Mouse (Mus musculus) liver, embryonic 14.5 days (tissue): ENCODE measurements around the gene Gm10142.

Experiments
- CTCF ChIP-seq: IDR thresholded peaks from 2 replicates; pipeline ENCODE4 v1.5.1; 2016; ENCODE audit warnings: antibody characterized with exemption, low read depth, control low read depth
- EP300 ChIP-seq: IDR thresholded peaks from 2 replicates; pipeline ENCODE4 v1.6.1; 2016; ENCODE audit warnings: antibody characterized with exemption, low read depth

DNA sequence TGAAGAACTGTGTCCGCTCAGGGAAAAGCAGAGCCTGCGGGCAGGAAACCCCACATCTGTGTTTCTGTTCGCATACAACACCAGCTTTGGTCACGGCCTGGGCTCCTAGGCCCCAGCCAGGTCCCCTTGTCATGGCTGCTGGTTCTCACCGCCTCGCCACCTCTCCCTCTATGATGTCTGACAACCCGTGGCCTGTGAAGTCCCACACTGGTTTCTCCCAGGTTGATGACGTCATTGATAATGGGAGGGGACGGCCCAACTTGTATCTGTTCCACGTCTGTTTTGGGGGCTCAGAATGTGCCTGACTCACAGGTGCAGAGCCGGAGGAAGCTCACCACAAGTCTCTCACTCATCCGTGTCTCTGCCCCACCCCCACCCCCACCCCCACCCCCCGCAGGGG is 41.8 kb upstream of the Gm10142 start:
- no peak for TF ChIP-seq CTCF
- TF ChIP-seq EP300 = no peak
